Mouse (Mus musculus) kidney, postnatal 10 days (tissue): ENCODE results near the gene Son.

Experiments used
- DNase-seq: peaks from one replicate; pipeline ENCODE4 v3.0.0; 2021; ENCODE audit warnings: mixed read lengths

Gene Son

GRCm38 (mm10) chr16:91647461-91648219 is at the start of gene Son:
Gene Son, plus strand, starts transcription at chr16:91647506.
- DNase-seq, result peak; percentile 98

GRCm38 (mm10) chr16:91597672-91598010 is 49.7 kb upstream of the Son start, which contains the start of gene Tmem50b:
Gene Tmem50b, minus strand, starts transcription at chr16:91597800.
- peak; percentile 100 for DNase-seq

- DNase-seq, result no peak
Observed at GRCm38 (mm10) chr16:91599242-91599641, 48.1 kb upstream of the Son start.

- no peak for DNase-seq
Observed at GRCm38 (mm10) chr16:91601081-91601480, 46.2 kb upstream of the Son start.

- no peak for DNase-seq
Observed at GRCm38 (mm10) chr16:91601693-91602092, 45.6 kb upstream of the Son start.

- DNase-seq, result peak; percentile 44
Observed at GRCm38 (mm10) chr16:91605156-91605555, 42.1 kb upstream of the Son start.

GRCm38 (mm10) chr16:91606958-91607357 is 40.3 kb upstream of the Son start:
- DNase-seq, result no peak

GRCm38 (mm10) chr16:91609501-91610245 is 37.6 kb upstream of the Son start:
- peak; percentile 35 for DNase-seq

GRCm38 (mm10) chr16:91611248-91611647 is 36.1 kb upstream of the Son start:
- DNase-seq, result no peak

- DNase-seq, result no peak
Observed at GRCm38 (mm10) chr16:91612525-91612924, 34.8 kb upstream of the Son start.

GRCm38 (mm10) chr16:91614552-91614951 is 32.8 kb upstream of the Son start:
- no peak for DNase-seq

- peak; percentile 86 for DNase-seq
Observed at GRCm38 (mm10) chr16:91618511-91619501, 28.5 kb upstream of the Son start, which contains the start of gene Dnajc28. Gene Dnajc28, minus strand, starts transcription at chr16:91619026.

GRCm38 (mm10) chr16:91620185-91620584 is 27.1 kb upstream of the Son start:
- no peak for DNase-seq

GRCm38 (mm10) chr16:91620991-91621390 is 26.3 kb upstream of the Son start:
- DNase-seq, result no peak

GRCm38 (mm10) chr16:91623074-91623473 is 24.2 kb upstream of the Son start:
- no peak for DNase-seq

GRCm38 (mm10) chr16:91627831-91628230 is 19.5 kb upstream of the Son start:
- no peak for DNase-seq

- DNase-seq, result no peak
Observed at GRCm38 (mm10) chr16:91628673-91629072, 18.6 kb upstream of the Son start.

GRCm38 (mm10) chr16:91629749-91630148 is 17.6 kb upstream of the Son start:
- DNase-seq, result no peak

- DNase-seq, result no peak
Observed at GRCm38 (mm10) chr16:91630584-91630983, 16.7 kb upstream of the Son start.

GRCm38 (mm10) chr16:91632439-91632838 is 14.9 kb upstream of the Son start:
- no peak for DNase-seq

- no peak for DNase-seq
Observed at GRCm38 (mm10) chr16:91632940-91633339, 14.4 kb upstream of the Son start.

- no peak for DNase-seq
Observed at GRCm38 (mm10) chr16:91633641-91634040, 13.7 kb upstream of the Son start.

GRCm38 (mm10) chr16:91639161-91639560 is 8.1 kb upstream of the Son start:
- DNase-seq, result no peak
